Mouse (Mus musculus): ENCODE data around the gene Hnrnpa1.
A peak's percentile ranks its signal among the peaks of the same experiment; 100 is the strongest.
"Not testable (repeated sequence)": the region's sequence is repeated elsewhere in the genome, so short reads cannot be mapped to it uniquely, and the experiment has no call there.

Hnrnpa1 gene

DNA sequence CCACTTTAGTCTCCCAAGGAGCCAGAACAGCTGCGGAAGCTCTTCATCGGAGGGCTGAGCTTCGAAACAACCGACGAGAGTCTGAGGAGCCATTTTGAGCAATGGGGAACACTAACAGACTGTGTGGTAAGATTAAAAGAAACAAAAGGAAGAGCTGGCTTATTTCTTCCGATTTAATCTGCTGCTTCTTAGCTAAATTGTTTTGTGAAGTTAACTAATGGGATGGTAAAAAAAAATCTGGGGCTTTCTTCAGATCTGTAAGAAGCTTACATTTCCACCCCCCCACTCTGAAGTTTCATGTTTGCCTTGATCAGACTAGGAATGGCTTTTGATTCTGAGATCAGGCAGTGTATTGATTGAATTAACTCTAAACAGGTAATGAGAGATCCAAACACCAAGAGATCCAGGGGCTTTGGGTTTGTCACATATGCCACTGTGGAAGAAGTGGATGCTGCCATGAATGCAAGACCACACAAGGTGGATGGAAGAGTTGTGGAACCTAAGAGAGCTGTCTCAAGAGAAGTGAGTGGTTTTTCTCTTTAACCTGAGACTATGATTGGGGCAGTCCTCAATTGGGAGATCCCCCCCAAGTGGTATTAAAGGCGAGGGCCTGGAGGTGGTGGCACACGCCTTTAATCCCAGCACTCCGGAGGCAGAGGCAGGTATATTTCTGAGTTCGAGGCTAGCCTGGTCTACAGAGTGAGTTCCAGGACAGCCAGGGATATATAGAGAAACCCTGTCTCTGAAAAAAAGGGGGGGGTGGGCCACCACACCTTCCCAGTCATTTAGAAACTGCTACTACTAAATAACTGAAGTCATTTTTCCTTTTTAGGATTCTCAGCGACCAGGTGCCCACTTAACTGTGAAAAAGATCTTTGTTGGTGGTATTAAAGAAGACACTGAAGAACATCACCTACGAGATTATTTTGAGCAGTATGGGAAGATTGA lies 1.1 kb downstream of the Hnrnpa1 start:
- not testable (repeated sequence) for DNase-seq

DNA sequence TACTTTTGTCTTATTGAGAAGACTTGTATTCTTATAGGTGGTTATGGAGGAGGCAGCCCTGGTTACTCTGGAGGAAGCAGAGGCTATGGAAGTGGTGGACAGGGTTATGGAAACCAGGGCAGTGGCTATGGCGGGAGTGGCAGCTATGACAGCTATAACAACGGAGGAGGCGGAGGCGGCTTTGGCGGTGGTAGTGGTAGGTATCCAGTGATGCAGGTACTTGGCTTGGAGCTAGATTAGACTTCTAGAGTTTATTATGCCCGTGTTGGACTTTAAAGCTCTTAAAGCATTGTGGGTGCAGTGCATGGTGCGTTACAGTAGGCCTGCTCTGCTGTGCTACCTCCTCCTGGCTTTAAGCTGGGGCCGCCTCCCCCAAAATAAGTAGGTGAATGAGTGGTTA lies 2.7 kb downstream of the Hnrnpa1 start:
- no peak for DNase-seq

DNA sequence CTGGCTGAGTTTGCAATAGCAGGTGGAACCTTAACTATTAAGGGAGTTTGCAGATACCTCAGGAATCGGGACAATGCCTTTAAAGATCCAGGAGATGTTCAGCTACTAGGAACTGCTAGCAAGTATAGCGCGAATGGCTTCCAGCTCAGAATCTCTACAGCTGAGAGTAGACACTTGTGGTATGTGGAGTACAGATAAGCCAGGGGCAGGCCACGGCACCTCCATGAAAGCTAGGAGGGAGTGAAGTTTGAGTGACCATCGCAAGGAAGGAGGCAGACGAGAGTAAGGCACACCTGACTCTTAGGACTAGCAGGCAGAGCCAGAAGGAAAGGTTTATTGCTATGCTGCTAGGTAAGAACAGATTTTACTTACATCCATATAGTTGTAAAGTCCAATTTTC lies 5.4 kb downstream of the Hnrnpa1 start:
- no peak for DNase-seq

DNA sequence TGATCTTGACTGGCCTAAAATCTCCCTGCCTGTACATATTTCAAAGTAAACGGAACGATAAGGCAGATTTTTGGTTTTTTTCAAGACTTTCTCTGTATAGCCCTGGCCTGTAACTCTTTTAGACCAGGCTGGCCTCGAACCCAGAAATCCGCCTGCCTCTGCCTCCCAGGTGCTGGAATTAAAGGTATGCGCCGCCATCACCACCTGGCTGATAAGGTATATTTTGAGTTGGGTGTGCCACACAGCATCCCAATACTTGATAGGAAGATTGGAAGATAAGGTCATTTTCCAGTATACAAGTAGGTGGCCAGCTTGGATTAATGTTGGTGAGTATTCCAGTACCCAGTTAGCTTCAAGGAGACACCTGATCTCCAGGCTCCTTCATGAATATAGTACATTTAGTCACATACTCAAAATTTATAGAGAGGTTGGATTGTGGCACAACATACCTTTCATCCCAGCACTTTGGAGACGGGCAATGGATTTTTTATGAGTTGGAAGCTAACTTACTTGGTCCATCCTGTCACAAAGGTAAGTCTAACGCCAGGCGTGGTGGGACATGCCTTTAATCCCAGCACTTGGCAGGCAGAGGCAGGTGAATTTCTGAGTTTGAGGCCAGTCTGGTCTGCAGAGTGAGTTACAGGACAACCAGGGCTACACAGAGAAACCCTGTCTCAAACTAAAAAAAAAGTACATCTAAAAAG lies 7.0 kb downstream of the Hnrnpa1 start:
- DNase-seq = no peak

GRCm38 (mm10) chr15:103247782-103248400 lies 7.7 kb downstream of the Hnrnpa1 start:
- DNase-seq = no peak

GRCm38 (mm10) chr15:103248401-103249313 lies 8.4 kb downstream of the Hnrnpa1 start:
- no peak for DNase-seq

DNA sequence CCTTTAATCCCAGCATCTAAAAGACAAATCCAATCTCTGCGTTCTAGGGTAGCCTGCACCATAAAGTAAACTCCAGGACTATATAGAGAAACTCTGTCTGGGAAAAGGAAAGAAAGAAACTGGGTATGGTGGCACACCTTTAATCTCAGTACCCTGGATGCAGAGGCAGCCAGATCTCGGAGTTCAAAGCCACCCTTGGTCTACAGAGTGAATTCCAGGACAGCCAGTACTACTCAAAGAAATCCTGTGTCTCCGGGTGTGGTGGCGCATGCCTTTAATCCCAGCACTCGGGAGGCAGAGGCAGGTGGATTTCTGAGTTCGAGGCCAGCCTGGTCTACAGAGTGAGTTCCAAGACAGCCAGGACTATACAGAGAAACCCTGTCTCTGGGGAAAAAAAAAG lies 9.3 kb downstream of the Hnrnpa1 start:
- not testable (repeated sequence) for DNase-seq

- DNase-seq = peak; percentile 21
Measured at GRCm38 (mm10) chr15:103250195-103250740, 10.0 kb downstream of the Hnrnpa1 start.

DNA sequence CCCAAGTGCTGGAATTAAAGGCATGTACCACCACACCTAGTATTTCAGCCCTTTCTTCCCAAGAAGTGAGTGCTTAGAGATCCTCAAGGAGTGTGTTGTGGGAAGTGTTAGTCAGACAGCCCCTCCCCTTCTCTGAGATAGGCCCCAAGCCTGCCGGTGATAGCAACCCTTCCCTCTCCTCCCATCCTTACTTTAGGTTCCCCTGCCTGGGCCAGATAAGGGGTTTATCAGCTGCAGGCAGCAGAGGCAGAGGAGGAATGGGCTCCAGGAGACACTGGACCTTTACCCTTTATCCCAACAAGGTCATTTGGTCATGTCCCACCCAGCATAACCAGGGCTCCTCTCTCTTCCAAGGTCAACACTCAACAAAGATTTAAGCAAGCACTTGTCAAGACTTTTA lies 11.4 kb downstream of the Hnrnpa1 start:
- DNase-seq = no peak

GRCm38 (mm10) chr15:103252660-103253059 lies 12.4 kb downstream of the Hnrnpa1 start:
- no peak for DNase-seq

GRCm38 (mm10) chr15:103253352-103253751 lies 13.1 kb downstream of the Hnrnpa1 start:
- no peak for DNase-seq

- DNase-seq = peak; percentile 7
Measured at GRCm38 (mm10) chr15:103255169-103255568, 14.9 kb downstream of the Hnrnpa1 start.

DNA sequence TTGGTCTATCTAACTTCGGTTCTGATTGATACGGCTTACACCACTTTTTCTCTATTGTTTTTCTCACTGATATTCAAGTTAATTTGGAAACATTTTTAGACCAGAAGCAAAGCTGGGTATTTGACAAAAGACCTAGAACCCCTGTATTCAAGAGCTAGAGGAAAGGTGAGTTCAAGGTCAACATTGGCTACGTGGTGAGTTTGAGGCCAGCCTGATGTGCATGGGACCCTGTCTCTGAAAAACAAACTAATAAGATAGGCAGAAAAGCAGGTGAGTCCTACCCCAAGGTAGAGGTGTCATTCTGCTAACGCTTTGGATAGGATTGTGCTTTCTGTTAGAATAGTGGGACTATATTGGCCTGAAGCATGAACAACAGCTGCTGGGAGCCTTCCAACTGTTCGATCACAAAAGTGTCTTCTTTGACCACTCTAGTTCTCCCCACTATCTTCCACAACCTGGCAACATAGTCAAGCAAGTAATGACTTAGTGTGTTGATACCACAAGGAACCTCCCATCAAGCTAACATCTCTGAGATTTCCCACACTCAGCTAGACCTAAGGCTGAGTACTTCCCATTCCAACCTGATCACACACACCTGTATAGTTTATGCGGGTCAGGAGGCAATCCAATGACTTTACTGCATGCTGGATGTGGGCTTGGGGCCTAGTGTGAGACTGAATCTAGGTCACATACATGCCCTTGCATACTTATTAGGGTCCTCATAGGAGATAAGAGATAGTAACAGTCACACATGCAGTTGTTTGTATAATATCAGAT lies 16.2 kb downstream of the Hnrnpa1 start:
- no peak for DNase-seq

GRCm38 (mm10) chr15:103257790-103258728 lies 17.8 kb downstream of the Hnrnpa1 start, which contains the start of gene Nfe2:
Nfe2 (minus strand) TSS chr15:103258403.
- DNase-seq = no peak

DNA sequence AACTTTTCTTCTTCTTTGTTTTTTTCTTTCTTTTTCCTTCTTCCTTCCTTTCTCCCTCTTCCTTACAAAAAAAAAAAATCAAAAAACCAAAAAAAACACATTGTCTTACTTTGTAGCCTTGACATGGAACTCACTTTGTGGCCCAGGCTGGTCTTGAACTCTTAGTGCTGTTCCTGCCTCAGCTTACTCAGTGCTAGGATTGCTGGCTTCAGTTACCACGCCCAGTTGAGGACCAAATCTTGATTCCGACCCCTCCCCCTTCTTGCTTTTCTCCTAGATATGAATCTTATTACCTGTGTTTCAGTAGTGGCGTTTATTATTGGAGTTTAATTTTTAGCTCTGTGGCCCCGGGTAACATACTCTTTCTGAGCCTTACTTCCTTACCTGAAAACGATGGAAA lies 18.9 kb downstream of the Hnrnpa1 start:
- DNase-seq = no peak

DNA sequence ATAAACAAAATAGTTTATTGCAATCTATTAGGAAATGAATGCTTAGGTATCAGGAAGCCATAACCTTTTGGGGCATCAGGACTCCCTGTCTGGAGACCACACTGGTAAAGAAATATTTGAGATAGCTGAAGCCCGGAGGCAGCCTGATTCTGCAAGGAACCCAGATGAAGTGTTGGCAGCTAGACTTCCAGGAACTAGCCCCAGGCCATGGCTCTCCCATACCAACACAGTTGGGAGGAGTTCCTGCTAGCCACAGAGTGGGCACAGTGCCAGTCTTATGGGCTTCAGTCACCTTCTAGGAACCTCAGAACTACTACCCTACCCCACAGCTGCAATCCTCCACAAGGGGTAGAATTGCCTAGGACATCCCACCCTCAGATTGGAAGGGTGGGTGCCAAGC lies 19.8 kb downstream of the Hnrnpa1 start:
- DNase-seq = no peak

- no peak for DNase-seq
Measured at GRCm38 (mm10) chr15:103264794-103265193, 24.6 kb downstream of the Hnrnpa1 start.

DNA sequence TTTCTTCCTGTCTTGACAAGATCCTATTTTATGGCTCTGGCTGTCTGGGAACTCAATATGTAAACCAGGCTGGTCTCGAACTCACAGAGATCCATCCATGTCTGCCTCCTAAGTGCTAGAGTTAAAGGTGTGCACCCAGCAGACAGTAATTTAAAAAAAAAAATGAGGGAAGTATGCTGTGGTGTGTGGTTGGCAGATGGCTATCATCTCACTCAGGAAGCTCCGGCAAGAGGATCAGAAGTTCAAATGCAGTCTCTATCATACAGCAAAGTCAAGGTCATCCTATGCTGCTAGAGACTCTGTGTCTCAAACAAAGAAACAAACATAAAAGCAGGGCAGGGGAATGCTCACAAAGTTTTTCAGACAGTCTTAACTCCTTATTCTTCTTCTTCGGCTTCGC lies 28.7 kb downstream of the Hnrnpa1 start:
- DNase-seq = no peak

DNA sequence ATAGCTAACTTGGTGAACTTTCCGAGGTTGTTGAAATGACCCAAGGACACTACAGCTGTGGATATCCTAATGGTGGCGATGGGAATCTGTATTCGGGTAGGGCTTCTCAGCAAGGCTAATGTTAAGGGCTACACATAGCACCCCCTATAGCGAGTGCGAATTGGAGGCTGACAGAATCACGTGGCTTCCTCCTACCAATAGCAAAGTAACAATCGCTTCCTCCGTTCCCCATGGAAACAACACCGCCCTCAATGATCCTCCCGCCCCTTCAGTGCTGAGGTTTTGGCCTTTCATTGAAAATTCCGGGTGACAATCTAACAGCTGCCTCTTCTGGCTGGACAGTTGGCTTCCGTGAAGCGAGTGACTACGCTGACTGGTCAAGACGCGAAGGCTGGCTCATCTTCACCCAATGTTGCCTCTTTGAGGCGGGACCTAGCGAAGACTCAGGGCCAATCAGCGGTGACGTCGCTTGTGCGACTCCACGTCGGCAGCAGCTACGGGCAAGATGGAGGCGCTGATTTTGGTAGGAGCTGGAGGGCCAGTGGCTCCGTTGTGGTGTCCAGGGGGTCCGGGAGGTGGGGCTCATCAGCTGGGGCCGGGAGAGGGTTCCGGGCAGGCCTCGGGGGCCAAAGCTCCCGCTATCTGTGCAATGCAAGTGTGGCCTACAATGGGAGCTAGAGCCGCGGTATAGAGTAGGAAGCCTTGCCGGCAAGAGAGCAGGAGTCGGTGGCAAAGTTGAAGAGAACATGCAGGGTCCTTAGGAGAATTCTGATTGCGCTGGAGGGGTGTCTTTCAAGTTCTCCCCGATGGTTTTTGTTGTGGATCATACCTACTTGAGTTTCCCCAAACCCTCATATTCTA lies 32.4 kb downstream of the Hnrnpa1 start, which contains the start of gene Copz1:
Gene Copz1, plus strand, starts transcription at position 296 of the 861 bp plus-strand sequence.
- peak; percentile 97 for DNase-seq

Data from right cerebral cortex, postnatal 25 days (tissue).